Mouse (Mus musculus): ENCODE data around the gene Zic1.

- TF ChIP-seq MAX (IDR thresholded peaks at IDR 0.05): no peak
- no peak for TF ChIP-seq USF1 (IDR thresholded peaks at IDR 0.05; ENCODE audit: low read depth)
- no peak for TF ChIP-seq CTCF (IDR thresholded peaks at IDR 0.05; ENCODE audit: control insufficient read depth, insufficient read depth, insufficient read length)
- TF ChIP-seq MYOD1 (IDR thresholded peaks at IDR 0.05; ENCODE audit: control insufficient read depth, insufficient read length, low read depth): no peak
- TF ChIP-seq MYOG (IDR thresholded peaks at IDR 0.05; ENCODE audit: control insufficient read depth, extremely low read depth, insufficient read length): no peak
- TF ChIP-seq FOSL1 (IDR thresholded peaks at IDR 0.05; ENCODE audit: insufficient read depth, low read length, poor library complexity, severe bottlenecking): no peak
Measured at GRCm38 (mm10) chr9:91354434-91355269, 11.0 kb downstream of the Zic1 start.

Data from C2C12 (cell line).